ENCODE assay signal across 8 mouse cellular contexts in genomic region chr7:126585717-126586116, GRCm38 (mm10). TPM values are rescaled to one million over a fixed set of nuclear protein-coding genes. Genes with fewer than 3 reads are reported as not detected.
DNase-seq lines count a peak whose midpoint lies in the region; ATAC-seq and TF ChIP-seq lines count a peak whose summit lies in the region.

TSS of gene Cln3 (minus strand) at chr7:126585817.

- intact Hi-C loops in left cerebral cortex, postnatal 14 days (cut with DNase I): loop anchor here (2.0 kb wide), 1 partner anchor 51 kb away; no protein-coding TSS in a partner anchor

- H3K4me1 ChIP-seq in heart, embryonic 14.5 days (ENCODE audit: control insufficient read depth in 2 of 2, insufficient read depth in 2 of 2, low read length in 2 of 2): peaks cover 0 to 7% of the 10 kb centered on the region in 2 experiments
- peaks cover 14% of the 10 kb centered on the region for H3K4me1 ChIP-seq in neural tube, embryonic 12.5 days

- no peak for TF ChIP-seq CTCF in layer of hippocampus, adult 2 months (conservative IDR thresholded peaks at IDR 0.05)

- DNase-seq in layer of hippocampus, adult 2 months (ENCODE audit: low spot score in 2 of 2): no peak
- DNase-seq in layer of hippocampus, adult 9-11 months: no peak
- no peak for DNase-seq in adrenal gland, postnatal 4 days (ENCODE audit: low spot score in 2 of 2)
- no peak for DNase-seq in left cerebral cortex, postnatal 14 days (ENCODE audit: low spot score in 2 of 2)
- no peak for DNase-seq in cerebellum, postnatal 25 days
- no peak for DNase-seq in kidney, postnatal 4 days

- no peaks in the 10 kb centered on the region for H3K9me3 ChIP-seq in heart, embryonic 14.5 days (ENCODE audit: control insufficient read depth, low read length)
- H3K9me3 ChIP-seq in neural tube, embryonic 12.5 days: no peaks in the 10 kb centered on the region

- 72% methylated on average over 6 of the region's 6 CpGs for WGBS in heart, embryonic 14.5 days
- WGBS in neural tube, embryonic 12.5 days: 77% methylated on average over 6 of the region's 6 CpGs

- H3K4me3 ChIP-seq in layer of hippocampus, adult 2 months: no peak within 1 kb of the TSS
- H3K4me3 ChIP-seq in heart, embryonic 14.5 days (ENCODE audit: control insufficient read depth in 1 of 2, insufficient read depth in 1 of 2, low read depth in 1 of 2, low read length in 2 of 2): no peak within 1 kb of the TSS
- H3K4me3 ChIP-seq in neural tube, embryonic 12.5 days: no peak within 1 kb of the TSS

- ATAC-seq in heart, embryonic 14.5 days (ENCODE audit: insufficient number of reproducible peaks, insufficient read depth, low FRiP score, low read depth): no peak
- ATAC-seq in neural tube, embryonic 12.5 days (ENCODE audit: low FRiP score, low read depth): no peak

- no peak within 1 kb of the TSS for H3K4me2 ChIP-seq in heart, embryonic 14.5 days (ENCODE audit: low read length)
- no peak within 1 kb of the TSS for H3K4me2 ChIP-seq in neural tube, embryonic 12.5 days (replicated peaks)

- H3K36me3 ChIP-seq in heart, embryonic 14.5 days (ENCODE audit: control insufficient read depth, insufficient read depth, low read length): no peaks in the 10 kb centered on the region
- H3K36me3 ChIP-seq in neural tube, embryonic 12.5 days: no peaks in the 10 kb centered on the region

- H3K27me3 ChIP-seq in heart, embryonic 14.5 days (ENCODE audit: control insufficient read depth, insufficient read depth, low read length): peaks cover 10% of the 10 kb centered on the region
- peaks cover 12% of the 10 kb centered on the region; the same call in 1 of the 2 replicates for H3K27me3 ChIP-seq in neural tube, embryonic 12.5 days (replicated peaks)

- no peak within 1 kb of the TSS for H3K27ac ChIP-seq in layer of hippocampus, adult 2 months
- H3K27ac ChIP-seq in heart, embryonic 14.5 days (replicated peaks in 1 of 2; ENCODE audit: control insufficient read depth in 1 of 2, insufficient read depth in 1 of 2, low read depth in 2 of 2, low read length in 2 of 2): no peak within 1 kb of the TSS
- no peak within 1 kb of the TSS for H3K27ac ChIP-seq in neural tube, embryonic 12.5 days

- H3K9ac ChIP-seq in heart, embryonic 14.5 days (ENCODE audit: low read length): no peak within 1 kb of the TSS
- H3K9ac ChIP-seq in neural tube, embryonic 12.5 days: no peak within 1 kb of the TSS

RNA-seq across cellular contexts. Expression of gene Cln3, which starts in this region (rescaled TPM):
- 10 to 100 TPM; 28.4 to 36.4 TPM for total RNA-seq in layer of hippocampus, adult 2 months (2021)
- 10 to 100 TPM; 30.7 to 32.1 TPM for total RNA-seq in adrenal gland, postnatal 4 days (2021)
- polyA plus RNA-seq in heart, embryonic 14.5 days (2014; fragmentation: Nextera tagmentation; extraction: Ambion mirVana): 14.2 and 21.8 TPM in 2 replicates
- 10 to 100 TPM; 20.4 to 21.5 TPM for total RNA-seq in left cerebral cortex, postnatal 14 days (2021)
- polyA plus RNA-seq in neural tube, embryonic 12.5 days (2016; fragmentation: Nextera tagmentation; extraction: Ambion mirVana): 26.1 and 28.2 TPM in 2 replicates
